8 mouse cellular contexts compared by ENCODE assay signal in genomic region chr11:119237568-119238304, GRCm38 (mm10). TPM values are rescaled to one million over a fixed set of nuclear protein-coding genes. Genes with fewer than 3 reads are reported as not detected.
DNase-seq lines count a peak whose midpoint lies in the region; ATAC-seq and TF ChIP-seq lines count a peak whose summit lies in the region.

No protein-coding gene starts in this region.

- peak overlapping the region; percentile 30 for H3K4me3 ChIP-seq in layer of hippocampus, adult 2 months
- H3K4me3 ChIP-seq in embryonic facial prominence, embryonic 13.5 days, result peak overlapping the region; percentile 34
- peak overlapping the region; percentile 21 for H3K4me3 ChIP-seq in hindbrain, embryonic 12.5 days
- peak overlapping the region; percentile 30 for H3K4me3 ChIP-seq in liver, postnatal 0 days (ENCODE audit: low read depth, low read length)
- H3K4me3 ChIP-seq in neural tube, embryonic 15.5 days (replicated peaks), result peak overlapping the region; percentile 21

- ATAC-seq in embryonic facial prominence, embryonic 13.5 days (ENCODE audit: insufficient number of reproducible peaks, insufficient read depth, low FRiP score, low TSS enrichment, low read depth), result 0 out of 2 replicates have a peak, but pooled peaks have one; percentile 21
- ATAC-seq in hindbrain, embryonic 12.5 days (ENCODE audit: low FRiP score), result peak; percentile 55
- peak; percentile 60 for ATAC-seq in liver, postnatal 0 days
- ATAC-seq in neural tube, embryonic 15.5 days (ENCODE audit: low FRiP score), result peak; percentile 72
- ATAC-seq in cerebellum, adult (ENCODE audit: insufficient number of reproducible peaks, low FRiP score, low TSS enrichment), result no peak

- TF ChIP-seq CTCF in layer of hippocampus, adult 2 months (conservative IDR thresholded peaks at IDR 0.05), result no peak
- TF ChIP-seq CTCF in liver, postnatal 0 days (IDR thresholded peaks at IDR 0.05; ENCODE audit: low read depth), result no peak

- H3K4me1 ChIP-seq in embryonic facial prominence, embryonic 13.5 days, result peaks cover 12% of the 10 kb centered on the region
- peaks cover 13% of the 10 kb centered on the region for H3K4me1 ChIP-seq in hindbrain, embryonic 12.5 days
- peaks cover 12% of the 10 kb centered on the region for H3K4me1 ChIP-seq in liver, postnatal 0 days (ENCODE audit: insufficient read depth)
- peaks cover 13% of the 10 kb centered on the region for H3K4me1 ChIP-seq in neural tube, embryonic 15.5 days

- H3K4me2 ChIP-seq in embryonic facial prominence, embryonic 13.5 days, result peak overlapping the region; percentile 64
- peak overlapping the region; percentile 42 for H3K4me2 ChIP-seq in hindbrain, embryonic 12.5 days (replicated peaks)
- H3K4me2 ChIP-seq in liver, postnatal 0 days (ENCODE audit: low read depth, low read length), result peak overlapping the region; percentile 70
- H3K4me2 ChIP-seq in neural tube, embryonic 15.5 days, result peak overlapping the region; percentile 55

- no peaks in the 10 kb centered on the region for H3K36me3 ChIP-seq in embryonic facial prominence, embryonic 13.5 days
- peaks cover 51% of the 10 kb centered on the region for H3K36me3 ChIP-seq in hindbrain, embryonic 12.5 days
- no peaks in the 10 kb centered on the region for H3K36me3 ChIP-seq in liver, postnatal 0 days (replicated peaks; ENCODE audit: insufficient read depth, low read length)
- H3K36me3 ChIP-seq in neural tube, embryonic 15.5 days, result peaks cover 6% of the 10 kb centered on the region; the same call in 1 of the 2 replicates

- H3K9me3 ChIP-seq in embryonic facial prominence, embryonic 13.5 days, result no peaks in the 10 kb centered on the region
- H3K9me3 ChIP-seq in hindbrain, embryonic 12.5 days (replicated peaks), result 0 out of 2 replicates have a peak, but pooled peaks cover 4% of the 10 kb centered on the region
- no peaks in the 10 kb centered on the region for H3K9me3 ChIP-seq in liver, postnatal 0 days (ENCODE audit: low read length)
- H3K9me3 ChIP-seq in neural tube, embryonic 15.5 days (replicated peaks), result no peaks in the 10 kb centered on the region

- H3K27ac ChIP-seq in layer of hippocampus, adult 2 months, result no peak overlapping the region; the same call in 1 of the 2 replicates
- no peak overlapping the region for H3K27ac ChIP-seq in embryonic facial prominence, embryonic 13.5 days
- 0 out of 2 replicates have a peak overlapping the region, but pooled peaks have one; percentile 44 for H3K27ac ChIP-seq in hindbrain, embryonic 12.5 days
- H3K27ac ChIP-seq in liver, postnatal 0 days (ENCODE audit: low read depth), result no peak overlapping the region
- 0 out of 2 replicates have a peak overlapping the region, but pooled peaks have one; percentile 37 for H3K27ac ChIP-seq in neural tube, embryonic 15.5 days (replicated peaks)

- DNase-seq in layer of hippocampus, adult 2 months (ENCODE audit: low spot score in 2 of 2), result no peak
- DNase-seq in layer of hippocampus, postnatal 10 days (ENCODE audit: low spot score in 2 of 2), result no peak
- DNase-seq in liver, postnatal 0 days, result peak; percentile 43
- no peak for DNase-seq in right cerebral cortex, postnatal 36 days (ENCODE audit: low spot score in 2 of 2)

- H3K27me3 ChIP-seq in embryonic facial prominence, embryonic 13.5 days, result no peaks in the 10 kb centered on the region
- H3K27me3 ChIP-seq in hindbrain, embryonic 12.5 days, result no peaks in the 10 kb centered on the region
- H3K27me3 ChIP-seq in liver, postnatal 0 days (ENCODE audit: insufficient read depth, low read length), result no peaks in the 10 kb centered on the region
- no peaks in the 10 kb centered on the region for H3K27me3 ChIP-seq in neural tube, embryonic 15.5 days (replicated peaks)

- TF ChIP-seq EP300 in liver, postnatal 0 days (IDR thresholded peaks at IDR 0.05; ENCODE audit: low read depth), result no peak

- peak overlapping the region; percentile 56 for H3K9ac ChIP-seq in embryonic facial prominence, embryonic 13.5 days
- peak overlapping the region; percentile 53; the same call in 1 of the 2 replicates for H3K9ac ChIP-seq in hindbrain, embryonic 12.5 days
- H3K9ac ChIP-seq in liver, postnatal 0 days (replicated peaks), result no peak overlapping the region; the same call in 1 of the 2 replicates
- 0 out of 2 replicates have a peak overlapping the region, but pooled peaks have one; percentile 30 for H3K9ac ChIP-seq in neural tube, embryonic 15.5 days (replicated peaks)

- WGBS in embryonic facial prominence, embryonic 13.5 days, result 27% methylated on average over 20 of the region's 20 CpGs
- WGBS in hindbrain, embryonic 12.5 days, result 42% methylated on average over 20 of the region's 20 CpGs
- WGBS in liver, postnatal 0 days (ENCODE audit: insufficient replicate concordance), result 12% methylated on average over 20 of the region's 20 CpGs
- 35% methylated on average over 20 of the region's 20 CpGs for WGBS in neural tube, embryonic 15.5 days

RNA-seq across cellular contexts. Expression of gene Ccdc40, which starts 9.4 kb away (rescaled TPM):
- 1 to 10 TPM; 2.8 to 4.1 TPM for total RNA-seq in layer of hippocampus, adult 2 months (2021)
- total RNA-seq in layer of hippocampus, postnatal 10 days (2021), result 1 to 10 TPM; 4.8 to 5.2 TPM
- polyA plus RNA-seq in embryonic facial prominence, embryonic 13.5 days (2015; fragmentation: Nextera tagmentation; extraction: Ambion mirVana), result 6.7 and 7.1 TPM in 2 replicates
- polyA plus RNA-seq in hindbrain, embryonic 12.5 days (2016; fragmentation: Nextera tagmentation; extraction: Ambion mirVana), result 19.1 and 20.5 TPM in 2 replicates
- polyA plus RNA-seq in liver, postnatal 0 days (2015; fragmentation: Nextera tagmentation; extraction: Ambion mirVana), result 0.89 and 0.95 TPM in 2 replicates
- 12.6 and 13.2 TPM in 2 replicates for polyA plus RNA-seq in neural tube, embryonic 15.5 days (2015; fragmentation: Nextera tagmentation; extraction: Ambion mirVana)

RNA-seq across cellular contexts. Expression of gene Tbc1d16, which starts 9.4 kb away (rescaled TPM):
- 10 to 100 TPM; 44.0 to 44.1 TPM for total RNA-seq in layer of hippocampus, adult 2 months (2021)
- total RNA-seq in layer of hippocampus, postnatal 10 days (2021), result 100 to 1,000 TPM; 111 to 115 TPM
- 22.7 and 24.9 TPM in 2 replicates for polyA plus RNA-seq in embryonic facial prominence, embryonic 13.5 days (2015; fragmentation: Nextera tagmentation; extraction: Ambion mirVana)
- 34.7 and 36.7 TPM in 2 replicates for polyA plus RNA-seq in hindbrain, embryonic 12.5 days (2016; fragmentation: Nextera tagmentation; extraction: Ambion mirVana)
- polyA plus RNA-seq in liver, postnatal 0 days (2015; fragmentation: Nextera tagmentation; extraction: Ambion mirVana), result 1.0 and 1.5 TPM in 2 replicates
- polyA plus RNA-seq in neural tube, embryonic 15.5 days (2015; fragmentation: Nextera tagmentation; extraction: Ambion mirVana), result 43.9 and 47.4 TPM in 2 replicates

RNA-seq across cellular contexts. Expression of gene Gaa, which starts 30.0 kb away (rescaled TPM):
- 100 to 1,000 TPM; 323 to 324 TPM for total RNA-seq in layer of hippocampus, adult 2 months (2021)
- total RNA-seq in layer of hippocampus, postnatal 10 days (2021), result 100 to 1,000 TPM; 131 to 136 TPM
- 58.5 and 61.0 TPM in 2 replicates for polyA plus RNA-seq in embryonic facial prominence, embryonic 13.5 days (2015; fragmentation: Nextera tagmentation; extraction: Ambion mirVana)
- polyA plus RNA-seq in hindbrain, embryonic 12.5 days (2016; fragmentation: Nextera tagmentation; extraction: Ambion mirVana), result 49.3 and 52.4 TPM in 2 replicates
- 28.6 and 29.0 TPM in 2 replicates for polyA plus RNA-seq in liver, postnatal 0 days (2015; fragmentation: Nextera tagmentation; extraction: Ambion mirVana)
- 102 and 105 TPM in 2 replicates for polyA plus RNA-seq in neural tube, embryonic 15.5 days (2015; fragmentation: Nextera tagmentation; extraction: Ambion mirVana)

Comparison
In these comparisons a context has a peak if more than half of its experiments do, and no peak if none do; other contexts are left out.
1. H3K27ac ChIP-seq: peak in hindbrain, embryonic 12.5 days (single experiment) and neural tube, embryonic 15.5 days (single experiment); none in layer of hippocampus, adult 2 months (single experiment), embryonic facial prominence, embryonic 13.5 days (single experiment) and liver, postnatal 0 days (single experiment).
2. Peak in every context shown above with its lines, with median percentiles within 50 percentile points of each other: H3K4me3 ChIP-seq and H3K4me2 ChIP-seq.